Mouse (Mus musculus) activated CD4-positive, CD25-positive, alpha-beta regulatory T cell, adult 9 weeks (primary cell): ENCODE data around the gene Olfr1466. TPM values are rescaled to one million over a fixed set of nuclear protein-coding genes. Genes with fewer than 3 reads are reported as not detected.

Experiments used
- polyA plus RNA-seq: library from polyadenylated mRNA; unstranded; fragments of 100-300 nt; shearing (Covaris generic); gene quantifications from one replicate; pipeline ENCODE4 v1.2.1, GENCODE M21; 2017

Gene Olfr1466
- not detected for polyA plus RNA-seq

GRCm38 (mm10) chr19:13338562-13338961 is at the start of gene Olfr1466:
Gene Olfr1466 (plus strand): TSS chr19:13338862.

DNA sequence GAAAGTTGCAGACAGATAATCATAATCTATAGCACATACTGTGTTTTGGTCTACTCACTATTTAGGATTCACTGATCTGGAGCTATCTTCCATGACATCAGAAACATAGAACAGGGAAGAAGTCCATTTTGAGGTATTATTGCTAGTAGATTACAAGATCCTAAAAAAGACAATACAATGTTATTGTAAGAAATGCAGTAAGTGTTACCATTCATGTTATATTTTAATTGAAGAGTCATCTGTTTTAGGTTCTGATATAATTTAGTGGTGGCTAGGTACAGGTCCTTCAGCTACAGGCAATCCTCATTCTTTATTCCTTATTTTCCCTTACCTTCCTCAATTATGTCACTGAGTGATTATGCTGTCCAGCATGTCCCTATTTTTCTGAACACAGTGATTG is 23.2 kb upstream of the Olfr1466 start, which contains the start of gene Olfr1465:
TSS of gene Olfr1465 (minus strand) at position 101 of the 400 bp plus-strand sequence.

DNA sequence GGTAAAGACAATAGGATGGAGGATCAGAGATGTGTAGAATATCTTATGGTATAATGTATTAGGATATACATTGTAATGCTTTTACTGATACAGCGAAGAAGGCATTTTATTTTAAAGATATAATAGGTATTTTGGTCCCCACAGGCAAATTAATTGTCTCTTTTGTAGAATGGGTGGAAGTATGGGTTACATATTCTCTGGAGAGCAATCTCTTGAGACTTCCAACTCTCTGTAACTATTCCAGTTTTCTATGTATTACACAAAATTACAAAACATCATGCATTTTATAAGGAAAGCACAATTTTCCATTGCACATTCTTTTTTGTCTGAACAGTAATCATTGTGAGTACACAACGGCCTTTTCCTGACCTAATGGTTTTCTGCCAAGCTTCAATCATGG is 23.3 kb downstream of the Olfr1466 start, which contains the start of gene Olfr1467:
TSS of gene Olfr1467 (plus strand) at position 301 of the 400 bp plus-strand sequence.

Other genes starting within 250 kb of the Olfr1466 start
- gene Olfr1457, start 241.0 kb upstream of the Olfr1466 start, polyA plus RNA-seq = not detected
- not detected for gene Olfr1458, start 232.1 kb upstream of the Olfr1466 start, polyA plus RNA-seq
- gene Olfr1459, start 189.3 kb upstream of the Olfr1466 start, polyA plus RNA-seq = not detected
- gene Olfr1461, start 175.9 kb upstream of the Olfr1466 start, polyA plus RNA-seq = not detected
- gene Olfr1462, start 153.1 kb upstream of the Olfr1466 start, polyA plus RNA-seq = not detected
- not detected for gene Olfr1463, start 107.5 kb upstream of the Olfr1466 start, polyA plus RNA-seq
- gene Olfr1465, start 23.3 kb upstream of the Olfr1466 start, polyA plus RNA-seq = not detected
- gene Olfr1467, start 23.4 kb downstream of the Olfr1466 start, polyA plus RNA-seq = not detected
- not detected for gene Olfr1469, start 69.0 kb downstream of the Olfr1466 start, polyA plus RNA-seq
- not detected for gene Olfr1471, start 104.5 kb downstream of the Olfr1466 start, polyA plus RNA-seq
- gene Olfr1472, start 117.2 kb downstream of the Olfr1466 start, polyA plus RNA-seq = not detected
- not detected for gene Olfr1474, start 130.7 kb downstream of the Olfr1466 start, polyA plus RNA-seq
- gene Olfr1475, start 141.3 kb downstream of the Olfr1466 start, polyA plus RNA-seq = not detected
- gene Olfr1477, start 161.7 kb downstream of the Olfr1466 start, polyA plus RNA-seq = not detected
- gene Olfr1480, start 189.1 kb downstream of the Olfr1466 start, polyA plus RNA-seq = not detected
- gene Olfr1484, start 244.6 kb downstream of the Olfr1466 start, polyA plus RNA-seq = not detected